Mouse (Mus musculus) hindbrain, embryonic 12.5 days (tissue): ENCODE data around the gene Cdh5. TPM values are rescaled to one million over a fixed set of nuclear protein-coding genes. Genes with fewer than 3 reads are reported as not detected.
"Not testable (repeated sequence)": the region's sequence is repeated elsewhere in the genome, so short reads cannot be mapped to it uniquely, and the experiment has no call there.

Source experiments
- ATAC-seq: fragments of 200-750 bp; cut with Nextera tagmentation; 2 replicates; pipeline ENCODE4 v1.8.0; 2017; ENCODE audit warnings: moderate TSS enrichment; ENCODE audit not compliant: low FRiP score
- H3K27ac ChIP-seq: fragments of 300-500 bp; sonication (generic); 2 replicates; pipeline ENCODE4 v1.5.1; 2016; ENCODE audit warnings: mild to moderate bottlenecking
- H3K27me3 ChIP-seq: fragments of 300-500 bp; sonication (generic); 2 replicates; pipeline ENCODE4 v1.6.1; 2016; ENCODE audit warnings: mild to moderate bottlenecking
- H3K36me3 ChIP-seq: fragments of 300-500 bp; sonication (generic); 2 replicates; pipeline ENCODE4 v1.6.1; 2016; ENCODE audit warnings: mild to moderate bottlenecking
- H3K4me1 ChIP-seq: fragments of 300-500 bp; sonication (generic); 2 replicates; pipeline ENCODE4 v1.6.1; 2016
- H3K4me2 ChIP-seq: fragments of 300-500 bp; sonication (generic); replicated peaks from 2 replicates; pipeline ENCODE4 v1.6.1; 2016; ENCODE audit warnings: mild to moderate bottlenecking
- H3K4me3 ChIP-seq: fragments of 300-500 bp; sonication (generic); 2 replicates; pipeline ENCODE4 v1.5.1; 2016; ENCODE audit warnings: mild to moderate bottlenecking
- H3K9ac ChIP-seq: fragments of 300-500 bp; sonication (generic); 2 replicates; pipeline ENCODE4 v1.6.1; 2016; ENCODE audit warnings: mild to moderate bottlenecking, moderate library complexity
- H3K9me3 ChIP-seq: fragments of 300-500 bp; sonication (generic); replicated peaks from 2 replicates; pipeline ENCODE4 v1.6.1; 2016; ENCODE audit warnings: mild to moderate bottlenecking
- whole genome bisulfite sequencing: fragments of 180-500 bp; shearing (Covaris S2); methylation state at CpG from one replicate; pipeline ENCODE4 v1.1.7; 2016; 5-methylcytosine and 5-hydroxymethylcytosine counted together
- polyA plus RNA-seq: library from polyadenylated mRNA; unstranded; fragments of >200 nt; fragmentation: Nextera tagmentation; extraction: Ambion mirVana; gene quantifications from 2 replicates; pipeline ENCODE4 v1.2.1, GENCODE M21; 2016

Cdh5 gene
- polyA plus RNA-seq, 1 experiment from 2014 or later, result 16.2 TPM

DNA sequence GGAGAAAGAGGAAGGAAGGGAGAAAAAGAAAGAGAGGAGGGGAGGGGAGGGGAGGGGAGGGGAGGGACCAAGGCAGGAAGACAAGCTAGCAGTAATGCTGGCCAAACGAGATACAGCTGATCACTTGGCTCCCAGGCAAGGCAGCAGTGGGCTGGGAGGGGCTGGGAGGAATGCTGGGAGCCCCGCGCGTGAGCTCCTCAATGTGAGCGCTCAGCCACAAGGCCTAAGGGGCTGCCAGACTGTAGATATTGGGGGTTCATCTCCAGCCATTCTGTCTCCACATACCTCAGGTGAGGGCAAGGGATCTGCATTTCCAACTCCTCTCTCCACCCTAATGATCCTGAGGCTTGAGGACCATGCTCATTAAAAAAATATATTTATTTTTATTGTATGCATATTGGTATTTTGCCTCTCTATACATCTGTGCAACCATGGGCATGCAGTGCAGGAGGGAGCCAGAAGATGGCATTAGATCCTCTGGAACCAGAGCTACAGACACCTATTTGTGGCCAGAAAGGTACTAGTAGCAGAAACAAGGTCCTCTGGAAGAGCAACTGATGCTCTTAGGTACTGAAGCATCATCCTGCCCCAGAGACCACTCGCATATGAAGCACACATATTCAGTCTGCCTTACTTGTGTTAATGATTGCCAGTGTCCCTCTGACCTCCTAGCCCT, 2.6 kb upstream of the Cdh5 start:
- Histone ChIP-seq H3K4me1 (peaks cover 13% of the 10 kb centered on the region), H3K27ac (no peak overlapping the region), H3K4me3 (no peak overlapping the region), H3K27me3 (0 out of 2 replicates have a peak, but pooled peaks cover 3% of the 10 kb centered on the region), H3K9me3 (no peaks in the 10 kb centered on the region), H3K36me3 (no peaks in the 10 kb centered on the region), H3K4me2 (no peak overlapping the region), H3K9ac (no peak overlapping the region)
- ATAC-seq, result peak; percentile 17; the same call in 1 of the 2 replicates
- 40% methylated on average over 6 of the region's 6 CpGs for WGBS

DNA sequence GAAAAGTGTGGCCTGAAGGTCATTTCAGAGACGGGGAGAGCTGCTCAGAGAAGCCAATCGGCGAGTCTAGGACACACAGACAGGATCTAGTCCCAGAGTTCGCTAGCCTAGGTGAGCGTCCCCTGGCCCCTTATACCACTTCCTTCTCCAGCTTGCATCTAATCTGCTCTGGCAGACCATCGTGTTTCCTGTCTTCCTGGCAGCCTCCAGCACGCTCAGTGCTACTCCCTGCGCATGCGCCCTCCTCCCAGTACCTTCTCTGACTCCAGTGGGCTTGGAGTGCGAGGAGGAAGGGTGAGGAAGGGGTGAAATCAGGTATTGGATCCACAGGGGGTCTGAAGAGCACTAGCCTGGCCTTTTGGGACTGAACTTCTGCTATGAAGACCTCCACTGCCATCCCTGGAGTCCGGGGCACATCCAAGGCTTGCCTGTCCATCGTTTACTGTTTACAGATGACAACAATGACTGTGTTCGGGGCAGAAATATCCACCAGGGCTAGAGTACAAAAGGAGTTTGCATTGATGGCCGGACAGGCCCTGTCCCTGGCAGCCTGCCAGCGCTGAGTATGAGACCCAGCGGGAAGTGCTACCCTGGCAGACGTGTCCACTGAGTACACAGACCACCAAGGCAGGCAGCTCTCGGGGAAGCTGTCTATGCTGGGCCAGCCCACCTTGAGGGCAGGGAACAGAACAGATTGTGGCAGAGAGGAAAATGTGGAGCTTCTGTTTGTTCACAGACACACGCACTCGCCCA, 1.9 kb upstream of the Cdh5 start:
- Histone ChIP-seq H3K36me3 (no peaks in the 10 kb centered on the region), H3K4me2 (no peak overlapping the region), H3K4me3 (no peak overlapping the region), H3K27ac (no peak overlapping the region), H3K9me3 (no peaks in the 10 kb centered on the region), H3K4me1 (peaks cover 13% of the 10 kb centered on the region), H3K27me3 (0 out of 2 replicates have a peak, but pooled peaks cover 3% of the 10 kb centered on the region), H3K9ac (no peak overlapping the region)
- WGBS, result 63% methylated on average over 20 of the region's 20 CpGs
- ATAC-seq, result peak; percentile 57

DNA sequence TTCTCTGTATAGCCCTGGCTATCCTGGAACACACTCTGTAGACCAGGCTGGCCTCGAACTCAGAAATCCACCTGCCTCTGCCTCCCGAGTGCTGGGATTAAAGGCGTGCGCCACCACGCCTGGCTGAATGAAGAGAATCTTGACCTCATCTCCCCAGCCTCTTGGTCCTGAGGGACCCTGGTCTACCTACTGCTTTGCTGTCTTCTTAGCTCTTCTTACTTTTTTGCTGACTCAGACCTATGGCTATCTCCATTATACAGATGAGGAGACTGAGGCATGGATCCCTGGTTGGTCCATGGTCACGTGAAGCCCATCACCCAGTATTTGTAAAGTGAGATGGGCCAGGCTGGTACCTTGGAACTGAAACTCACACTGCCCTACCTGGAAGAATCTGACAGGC, 701 bp upstream of the Cdh5 start:
- not testable (repeated sequence) for ATAC-seq, H3K4me2 ChIP-seq, H3K36me3 ChIP-seq, H3K4me1 ChIP-seq, H3K27ac ChIP-seq, H3K9ac ChIP-seq, H3K9me3 ChIP-seq, H3K4me3 ChIP-seq, H3K27me3 ChIP-seq
- WGBS, result 95% methylated on average over 6 of the region's 6 CpGs

DNA sequence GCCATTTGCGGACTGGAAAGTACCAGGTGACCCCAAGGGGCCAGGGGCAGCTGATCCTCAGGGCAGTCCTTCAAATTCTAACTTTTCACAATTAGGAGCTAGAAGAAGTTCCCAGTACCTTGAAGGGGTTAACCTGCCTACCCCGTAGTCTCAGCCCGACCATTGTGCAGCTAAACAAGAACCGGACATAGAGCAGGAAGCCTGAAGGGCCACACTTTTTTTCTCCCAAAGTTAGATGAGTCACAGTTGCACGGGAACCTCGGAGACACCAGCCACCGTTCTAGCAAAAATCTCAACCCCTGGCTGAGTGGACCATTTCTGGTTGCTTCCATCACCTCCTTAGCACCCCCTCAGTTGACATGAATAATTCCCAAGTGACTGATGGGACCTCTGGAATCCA, 2.0 kb downstream of the Cdh5 start:
- no peak overlapping the region for H3K4me3 ChIP-seq
- H3K4me2 ChIP-seq, result no peak overlapping the region
- no peaks in the 10 kb centered on the region; the same call in 1 of the 2 replicates for H3K27me3 ChIP-seq
- H3K36me3 ChIP-seq, result no peaks in the 10 kb centered on the region
- peaks cover 8% of the 10 kb centered on the region for H3K4me1 ChIP-seq
- 80% methylated on average over 7 of the region's 7 CpGs for WGBS
- no peaks in the 10 kb centered on the region for H3K9me3 ChIP-seq
- no peak for ATAC-seq
- no peak overlapping the region for H3K9ac ChIP-seq
- H3K27ac ChIP-seq, result no peak overlapping the region

DNA sequence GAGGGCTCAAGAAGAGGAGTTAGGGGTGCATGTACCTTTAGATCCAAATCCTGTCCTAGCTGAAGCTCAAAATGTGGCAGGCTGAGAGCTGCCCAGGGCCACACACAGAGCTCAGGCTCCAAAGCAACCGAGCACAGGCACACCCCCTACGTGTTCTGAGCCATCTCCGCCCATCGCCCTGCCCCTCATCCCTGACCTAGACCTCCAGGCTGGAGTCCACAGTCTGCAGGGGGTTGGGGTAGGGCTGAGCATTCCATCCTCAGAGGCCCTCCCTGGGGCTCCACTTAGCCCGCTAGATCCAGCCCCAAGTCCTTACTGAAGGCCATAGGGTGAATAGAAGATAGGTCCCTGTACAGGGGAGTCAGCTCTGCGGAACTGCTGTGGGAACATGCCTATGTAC, 4.3 kb downstream of the Cdh5 start:
- H3K9ac ChIP-seq, result no peak overlapping the region
- no peaks in the 10 kb centered on the region for H3K4me1 ChIP-seq
- no peak overlapping the region for H3K4me3 ChIP-seq
- no peaks in the 10 kb centered on the region for H3K36me3 ChIP-seq
- 54% methylated on average over 6 of the region's 6 CpGs for WGBS
- ATAC-seq, result no peak
- no peaks in the 10 kb centered on the region; the same call in 1 of the 2 replicates for H3K27me3 ChIP-seq
- H3K27ac ChIP-seq, result no peak overlapping the region
- no peak overlapping the region for H3K4me2 ChIP-seq
- no peaks in the 10 kb centered on the region for H3K9me3 ChIP-seq

DNA sequence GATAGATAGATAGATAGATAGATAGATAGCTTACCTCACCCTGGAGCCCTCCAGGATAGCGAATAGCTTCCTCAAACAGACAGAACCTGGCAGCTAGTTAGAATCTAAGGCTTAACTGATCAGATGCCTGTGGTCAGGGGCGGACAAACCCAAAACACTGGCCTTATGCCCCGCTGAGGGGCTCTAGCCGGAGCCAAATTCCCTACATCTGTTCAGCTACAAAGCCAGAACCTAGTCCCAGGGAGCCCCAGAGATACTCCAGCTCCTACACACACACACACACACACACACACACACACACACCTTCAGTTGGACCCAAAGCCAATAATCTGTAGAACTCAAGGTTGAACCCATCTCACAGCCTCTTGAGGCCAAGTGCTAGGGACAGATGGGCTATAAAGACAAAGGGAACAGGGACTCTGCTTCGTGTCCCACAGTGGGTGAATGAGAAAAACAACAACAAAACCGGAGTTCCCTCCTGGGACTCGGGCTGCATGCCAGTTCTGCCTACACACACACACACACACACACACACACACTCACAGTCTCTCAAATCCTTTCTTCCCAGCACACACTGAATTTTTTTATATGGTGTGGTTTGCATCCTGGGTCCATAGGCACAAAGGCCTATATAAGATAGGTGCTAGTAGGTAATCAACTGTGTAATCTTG, 5.0 kb downstream of the Cdh5 start:
- no peaks in the 10 kb centered on the region for H3K9me3 ChIP-seq
- H3K4me1 ChIP-seq, result no peaks in the 10 kb centered on the region
- no peaks in the 10 kb centered on the region for H3K36me3 ChIP-seq
- no peak overlapping the region for H3K9ac ChIP-seq
- no peaks in the 10 kb centered on the region; the same call in 1 of the 2 replicates for H3K27me3 ChIP-seq
- 71% methylated on average over 7 of the region's 7 CpGs for WGBS
- no peak overlapping the region for H3K4me2 ChIP-seq
- no peak overlapping the region for H3K4me3 ChIP-seq
- no peak overlapping the region for H3K27ac ChIP-seq
- ATAC-seq, result no peak

DNA sequence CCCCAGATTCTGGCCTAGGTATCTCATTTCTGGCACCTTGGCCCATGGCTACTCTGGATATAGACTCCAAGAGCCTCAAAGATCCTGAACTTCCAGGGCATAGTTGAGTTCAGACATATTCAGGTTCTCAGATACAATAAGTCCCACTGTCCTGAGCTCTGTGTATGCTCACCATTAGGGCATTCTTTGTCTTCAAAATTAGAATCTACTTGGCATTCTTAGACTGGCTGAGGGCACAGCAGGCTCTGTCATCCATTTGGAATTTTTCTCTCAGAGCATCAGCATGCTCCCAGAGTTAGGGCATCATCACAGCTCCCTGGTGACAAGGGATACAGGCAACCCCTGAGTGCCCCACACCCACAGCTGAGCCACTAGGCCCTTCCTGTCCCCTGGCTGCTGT, 5.7 kb downstream of the Cdh5 start:
- Histone ChIP-seq H3K9me3 (no peaks in the 10 kb centered on the region), H3K27me3 (no peaks in the 10 kb centered on the region; the same call in 1 of the 2 replicates), H3K4me1 (no peaks in the 10 kb centered on the region), H3K36me3 (no peaks in the 10 kb centered on the region), H3K27ac (no peak overlapping the region), H3K4me3 (no peak overlapping the region), H3K9ac (no peak overlapping the region), H3K4me2 (no peak overlapping the region)
- ATAC-seq, result no peak

DNA sequence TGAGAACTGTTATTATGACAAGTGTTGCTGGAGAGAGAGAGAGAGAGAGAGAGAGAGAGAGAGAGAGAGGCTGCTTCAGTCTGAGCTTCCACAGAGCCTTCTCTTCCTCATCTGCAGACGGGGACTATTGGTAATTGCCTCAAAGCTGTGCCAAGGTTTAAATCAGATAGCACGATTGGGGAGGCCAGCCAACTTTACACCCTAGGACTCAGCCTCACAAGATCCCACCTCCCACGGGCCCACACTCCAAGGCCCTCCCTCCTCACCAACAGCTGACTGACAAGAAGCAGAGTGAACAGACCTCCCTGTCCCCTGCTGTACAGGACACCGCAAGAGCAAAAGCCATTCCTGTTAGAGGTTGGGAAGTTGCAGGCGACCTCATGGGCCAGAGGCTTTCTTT, 6.6 kb downstream of the Cdh5 start:
- no peak overlapping the region for H3K9ac ChIP-seq
- H3K36me3 ChIP-seq, result no peaks in the 10 kb centered on the region
- H3K9me3 ChIP-seq, result no peaks in the 10 kb centered on the region
- no peaks in the 10 kb centered on the region; the same call in 1 of the 2 replicates for H3K27me3 ChIP-seq
- H3K27ac ChIP-seq, result no peak overlapping the region
- no peaks in the 10 kb centered on the region for H3K4me1 ChIP-seq
- 54% methylated on average over 5 of the region's 5 CpGs for WGBS
- no peak overlapping the region for H3K4me3 ChIP-seq
- H3K4me2 ChIP-seq, result no peak overlapping the region
- ATAC-seq, result no peak

DNA sequence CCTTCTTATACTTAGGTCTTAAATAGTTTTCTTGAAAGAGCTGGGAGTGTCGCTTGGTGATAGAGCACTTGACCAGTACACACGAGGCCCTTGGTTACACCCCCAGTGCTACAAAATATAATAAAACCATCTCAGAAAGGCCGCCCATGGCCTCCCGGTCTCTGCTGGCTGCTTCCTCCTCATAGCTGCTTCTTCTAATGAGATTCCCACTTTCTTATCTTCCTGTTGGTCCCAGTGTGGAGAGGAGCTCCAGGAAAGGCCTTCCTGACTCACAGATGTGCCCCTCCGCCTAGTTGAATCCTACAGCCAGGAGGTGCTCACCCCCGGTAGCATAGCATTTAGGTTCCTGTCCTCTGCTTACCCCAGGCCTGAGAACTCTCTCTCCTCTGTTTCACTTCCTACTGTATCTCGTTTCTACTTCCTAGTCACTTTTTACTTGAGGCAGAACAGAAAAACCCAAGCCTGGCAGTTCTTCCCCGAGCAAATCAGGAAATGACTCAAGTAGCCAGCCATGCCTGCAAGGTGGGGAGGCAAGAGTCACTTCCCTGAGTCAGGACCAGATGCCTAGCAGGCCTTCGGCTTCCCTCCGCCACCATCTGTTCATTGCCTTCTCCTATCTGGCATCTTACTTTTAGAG, 9.2 kb downstream of the Cdh5 start:
- Histone ChIP-seq H3K4me3 (no peak overlapping the region), H3K4me2 (no peak overlapping the region), H3K36me3 (no peaks in the 10 kb centered on the region), H3K9ac (no peak overlapping the region), H3K27me3 (no peaks in the 10 kb centered on the region), H3K4me1 (no peaks in the 10 kb centered on the region), H3K9me3 (no peaks in the 10 kb centered on the region), H3K27ac (no peak overlapping the region)
- 82% methylated on average over 10 of the region's 10 CpGs for WGBS
- ATAC-seq, result no peak

DNA sequence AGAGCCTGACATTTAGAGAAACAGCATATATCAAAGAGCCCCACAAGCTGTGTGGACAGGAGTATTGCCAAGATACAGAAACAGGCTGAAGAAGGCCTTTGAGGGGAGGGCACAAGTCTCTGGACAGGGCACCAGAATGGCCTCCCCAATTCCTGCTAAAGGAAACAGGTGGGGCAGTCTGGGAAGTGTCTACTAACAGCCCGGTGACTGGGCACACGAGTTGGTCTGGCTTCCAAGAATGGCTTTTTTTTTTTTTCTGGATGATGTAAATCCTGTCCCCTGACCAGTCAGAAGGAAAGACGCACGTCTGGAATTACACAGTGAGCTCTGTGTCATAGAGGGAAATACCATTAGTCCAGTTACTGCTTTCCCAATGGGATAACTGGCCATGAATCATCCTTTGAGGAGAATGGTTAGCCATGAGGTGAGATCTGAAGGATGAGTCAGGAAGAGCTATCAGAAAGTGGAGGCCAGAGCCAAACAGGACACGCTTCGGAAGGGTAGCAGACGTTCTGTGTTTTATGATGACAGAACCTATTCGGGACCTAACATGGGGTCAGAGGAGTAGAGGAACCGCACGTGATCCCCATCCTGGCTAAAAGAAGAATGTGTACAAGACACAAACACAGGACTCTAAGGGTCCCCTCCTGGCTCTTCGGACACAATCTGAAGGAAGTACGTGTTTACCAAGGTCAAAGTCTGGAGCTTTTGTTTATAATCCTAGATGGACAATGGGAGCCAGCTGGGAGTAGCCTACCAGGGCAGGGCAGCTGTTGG, 20.4 kb downstream of the Cdh5 start:
- ATAC-seq, result no peak

DNA sequence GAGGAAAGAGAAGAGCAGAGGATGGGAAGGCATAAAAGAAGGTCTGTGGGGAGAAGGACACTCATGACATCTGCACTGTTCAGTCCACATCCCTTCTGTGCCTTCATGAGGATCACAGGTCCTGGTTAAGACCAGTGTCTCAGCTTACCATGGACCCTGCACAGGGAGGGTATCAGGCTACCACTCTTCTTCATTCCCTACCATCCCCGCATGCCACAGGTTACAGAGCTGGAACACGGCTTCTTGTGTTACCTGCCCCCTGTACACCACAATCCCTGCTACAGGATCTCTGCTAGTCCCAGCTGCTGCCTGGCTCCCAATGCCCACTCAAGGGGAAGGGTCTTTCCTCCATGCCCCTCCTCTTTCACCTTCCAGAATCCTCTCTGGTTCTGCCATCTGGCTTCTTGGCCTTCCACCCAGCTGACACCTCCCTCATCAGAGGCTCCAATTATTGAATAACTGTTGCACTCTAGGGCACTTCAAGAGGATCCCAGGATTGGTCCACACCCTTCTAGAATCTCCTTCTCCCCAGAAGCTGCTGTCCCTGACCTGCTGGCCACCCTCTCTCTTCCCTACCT, 21.7 kb downstream of the Cdh5 start:
- H3K36me3 ChIP-seq, result no peaks in the 10 kb centered on the region
- no peaks in the 10 kb centered on the region for H3K4me1 ChIP-seq
- ATAC-seq, result no peak
- no peak overlapping the region for H3K4me2 ChIP-seq
- no peak overlapping the region for H3K4me3 ChIP-seq
- H3K27ac ChIP-seq, result no peak overlapping the region
- 85% methylated on average over 2 of the region's 2 CpGs for WGBS
- no peaks in the 10 kb centered on the region for H3K9me3 ChIP-seq
- no peak overlapping the region for H3K9ac ChIP-seq
- H3K27me3 ChIP-seq, result no peaks in the 10 kb centered on the region

More for the DNA sequence above, 20.4 kb downstream of the Cdh5 start:
- Histone ChIP-seq H3K9me3 (no peaks in the 10 kb centered on the region), H3K4me2 (no peak overlapping the region), H3K36me3 (no peaks in the 10 kb centered on the region), H3K4me3 (no peak overlapping the region), H3K9ac (no peak overlapping the region), H3K27ac (no peak overlapping the region), H3K27me3 (no peaks in the 10 kb centered on the region), H3K4me1 (no peaks in the 10 kb centered on the region)
- 88% methylated on average over 12 of the region's 12 CpGs for WGBS
